Mouse (Mus musculus) CH12.LX (cell line): ENCODE data around the gene Prkca. TPM values are rescaled to one million over a fixed set of nuclear protein-coding genes. Genes with fewer than 3 reads are reported as not detected.

Source experiments
- DNase-seq: peaks from one replicate; pipeline ENCODE4 v3.0.0-alpha.2; 2013; ENCODE audit errors: extremely low read depth
- H3K27ac ChIP-seq: 2 replicates; pipeline ENCODE4 v1.5.1; 2012; ENCODE audit warnings: low read depth, mild to moderate bottlenecking, control low read depth, moderate library complexity; ENCODE audit not compliant: insufficient read depth
- H3K27me3 ChIP-seq: replicated peaks from 2 replicates; pipeline ENCODE3; 2012; ENCODE audit warnings: inconsistent platforms
- H3K36me3 ChIP-seq, 2 experiments: replicated peaks in 1 of 2; 2 replicates each; pipeline versions ENCODE3 to v1.6.1; 2012; ENCODE audit warnings: inconsistent platforms in 1 of 2, low read length in 1 of 2, mild to moderate bottlenecking in 1 of 2, mixed read lengths in 1 of 2, moderate library complexity in 1 of 2; ENCODE audit not compliant: control insufficient read depth in 1 of 2, insufficient read depth in 1 of 2
- H3K4me1 ChIP-seq, 2 experiments: 2 replicates each; pipeline ENCODE4 v1.6.1; 2012; ENCODE audit warnings: inconsistent platforms in 1 of 2, moderate library complexity in 1 of 2; ENCODE audit not compliant: insufficient read depth in 2 of 2, control insufficient read depth in 1 of 2
- H3K4me2 ChIP-seq: 2 replicates; pipeline ENCODE4 v1.6.1; 2012; ENCODE audit warnings: low read depth, mild to moderate bottlenecking, control low read depth; ENCODE audit not compliant: poor library complexity, insufficient read depth, severe bottlenecking
- H3K4me3 ChIP-seq, 3 experiments: fragments of 150-350 bp in 1 of 3; sonication (generic) in 1 of 3; replicated peaks in 1 of 3; 2 replicates each; pipeline versions ENCODE3 to v1.5.1; 2011 to 2012; ENCODE audit warnings: low read depth in 2 of 3, low read length in 2 of 3, mild to moderate bottlenecking in 2 of 3, moderate library complexity in 2 of 3, control low read depth in 1 of 3, improper control_type of control experiment in 1 of 3, inconsistent platforms in 1 of 3, mixed read lengths in 1 of 3; ENCODE audit not compliant: poor library complexity in 1 of 3
- H3K79me2 ChIP-seq: replicated peaks from 2 replicates; pipeline ENCODE4 v1.6.1; 2012; ENCODE audit warnings: mild to moderate bottlenecking, moderate library complexity; ENCODE audit not compliant: control insufficient read depth, poor library complexity, insufficient read depth, severe bottlenecking; ENCODE audit errors: extremely low read depth
- H3K9ac ChIP-seq: 2 replicates; pipeline ENCODE4 v1.6.1; 2012; ENCODE audit warnings: low read depth, mild to moderate bottlenecking, control low read depth, moderate library complexity; ENCODE audit not compliant: insufficient read depth
- H3K9me3 ChIP-seq: replicated peaks from 2 replicates; pipeline ENCODE3; 2012; ENCODE audit warnings: low read length, inconsistent platforms, mixed read lengths
- BHLHE40 ChIP-seq: IDR thresholded peaks from 2 replicates; pipeline ENCODE4 v1.6.1; 2011; ENCODE audit warnings: mild to moderate bottlenecking, low read depth, low read length, improper control_type of control experiment
- CHD1 ChIP-seq: IDR thresholded peaks from 2 replicates; pipeline ENCODE4 v1.6.1; 2012; ENCODE audit warnings: low read depth, low read length, improper control_type of control experiment, inconsistent platforms
- CHD2 ChIP-seq: IDR thresholded peaks from 2 replicates; pipeline ENCODE4 v1.6.1; 2011; ENCODE audit warnings: low read length, improper control_type of control experiment
- EP300 ChIP-seq: IDR thresholded peaks from 2 replicates; pipeline ENCODE4 v1.6.1; 2011; ENCODE audit warnings: low read length, improper control_type of control experiment
- GABPA ChIP-seq: IDR thresholded peaks from 2 replicates; pipeline ENCODE4 v1.6.1; 2012; ENCODE audit warnings: low read depth, low read length, improper control_type of control experiment, inconsistent platforms; ENCODE audit not compliant: insufficient replicate concordance
- IRF4 ChIP-seq: IDR thresholded peaks from 2 replicates; pipeline ENCODE4 v1.6.1; 2014; ENCODE audit warnings: low read depth, mild to moderate bottlenecking, inconsistent platforms, low read length, improper control_type of control experiment
- JUND ChIP-seq: conservative IDR thresholded peaks from 2 replicates; pipeline ENCODE4 v1.6.1; 2011; ENCODE audit warnings: low read depth, low read length, improper control_type of control experiment
- KAT2A ChIP-seq: IDR thresholded peaks from 2 replicates; pipeline ENCODE4 v1.6.1; 2012; ENCODE audit warnings: low read length, improper control_type of control experiment, inconsistent platforms; ENCODE audit not compliant: insufficient replicate concordance
- MAZ ChIP-seq: IDR thresholded peaks from 2 replicates; pipeline ENCODE4 v1.6.1; 2012; ENCODE audit warnings: low read depth, mild to moderate bottlenecking, inconsistent platforms, low read length, improper control_type of control experiment, moderate library complexity
- MEF2A ChIP-seq: IDR thresholded peaks from 2 replicates; pipeline ENCODE4 v1.6.1; 2014; ENCODE audit warnings: low read depth, mild to moderate bottlenecking, inconsistent platforms, low read length, improper control_type of control experiment, borderline replicate concordance
- NELFE ChIP-seq: IDR thresholded peaks from 2 replicates; pipeline ENCODE4 v1.6.1; 2011; ENCODE audit warnings: low read depth, low read length, improper control_type of control experiment
- NRF1 ChIP-seq: IDR thresholded peaks from 2 replicates; pipeline ENCODE4 v1.6.1; 2014; ENCODE audit warnings: low read depth, mild to moderate bottlenecking, inconsistent platforms, low read length, improper control_type of control experiment, moderate library complexity
- PAX5 ChIP-seq: IDR thresholded peaks from 2 replicates; pipeline ENCODE4 v1.6.1; 2012; ENCODE audit warnings: low read length, inconsistent platforms, mixed read lengths
- POLR2A ChIP-seq: IDR thresholded peaks from 2 replicates; pipeline ENCODE4 v1.6.1; 2011; ENCODE audit warnings: low read depth, mild to moderate bottlenecking, improper control_type of control experiment, low read length
- RAD21 ChIP-seq: IDR thresholded peaks from 2 replicates; pipeline ENCODE4 v1.6.1; 2011; ENCODE audit warnings: low read depth, mild to moderate bottlenecking, low read length, improper control_type of control experiment, moderate library complexity
- RCOR1 ChIP-seq: conservative IDR thresholded peaks from 2 replicates; pipeline ENCODE4 v1.6.1; 2012; ENCODE audit warnings: low read depth, mild to moderate bottlenecking, inconsistent platforms, low read length, improper control_type of control experiment
- SMC3 ChIP-seq: IDR thresholded peaks from 2 replicates; pipeline ENCODE4 v1.6.1; 2011; ENCODE audit warnings: low read depth, low read length, improper control_type of control experiment
- USF2 ChIP-seq: conservative IDR thresholded peaks from 2 replicates; pipeline ENCODE4 v1.6.1; 2011; ENCODE audit warnings: low read depth, low read length, improper control_type of control experiment
- ZKSCAN1 ChIP-seq: IDR thresholded peaks from 2 replicates; pipeline ENCODE4 v1.6.1; 2012; ENCODE audit warnings: low read depth, inconsistent platforms, low read length, improper control_type of control experiment, borderline replicate concordance
- ZMIZ1 ChIP-seq: IDR thresholded peaks from 2 replicates; pipeline ENCODE4 v1.6.1; 2012; ENCODE audit warnings: low read depth, mild to moderate bottlenecking, inconsistent platforms, low read length, improper control_type of control experiment
- ZNF384 ChIP-seq: IDR thresholded peaks from 2 replicates; pipeline ENCODE4 v1.6.1; 2012; ENCODE audit warnings: low read depth, low read length, improper control_type of control experiment, inconsistent platforms
- dilution Hi-C: fragments of 300-500 bp; cut with MboI; formaldehyde crosslinking; loops from 2 replicates; pipeline ENCODE4 v1.14.3; 2020; ENCODE audit warnings: low sequenced_read_pairs; ENCODE audit not compliant: extremely low pct_unique_long_range_greater_than_20kb, extremely low pct_ligation_motif_present
- in situ Hi-C: fragments of 300-500 bp; cut with MboI; formaldehyde crosslinking; loops from 3 replicates; pipeline ENCODE4 v1.14.3; 2019; ENCODE audit warnings: low sequenced_read_pairs, low pct_ligation_motif_present, low pct_unique_long_range_greater_than_20kb, mixed read lengths
- polyA plus RNA-seq: library from polyadenylated mRNA; unstranded; fragments of >175 nt; gene quantifications from 2 replicates; pipeline ENCODE4 v1.2.1, GENCODE M21; 2012; ENCODE audit warnings: low read depth; ENCODE audit not compliant: insufficient read length
- total RNA-seq, 2 experiments: library from RNA; depleted of rRNA; stranded (reverse); fragments of 300-350 nt in 1 of 2; fragments of >200 nt in 1 of 2; gene quantifications; 2 replicates each; pipeline ENCODE4 v1.2.3; 2012 to 2014

Gene Prkca
- total and polyA plus RNA-seq, 3 experiments = 40.0 to 107 (median 43.7) TPM

DNA sequence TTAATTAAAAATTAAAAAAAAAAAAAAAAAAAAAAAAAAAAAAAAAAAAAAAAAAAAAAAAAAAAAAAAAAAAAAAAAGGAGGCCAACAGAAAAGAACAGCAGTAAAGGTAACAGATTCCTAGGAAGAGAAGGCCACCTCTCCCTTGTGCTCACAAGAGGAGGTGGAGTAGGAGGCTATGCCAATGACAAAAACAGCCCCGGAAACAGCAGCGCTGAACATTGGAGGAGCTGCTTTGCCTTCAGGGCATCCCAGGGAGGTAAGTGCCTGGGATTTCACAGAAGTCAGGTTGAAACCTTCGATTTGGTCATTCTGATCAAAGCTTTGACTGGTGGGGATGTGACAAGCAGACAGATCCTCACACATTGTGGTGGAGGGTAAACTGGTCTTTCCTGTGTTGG lies 231.3 kb downstream of the Prkca start:
- H3K79me2 ChIP-seq = no peaks in the 10 kb centered on the region
- H3K9me3 ChIP-seq = no peaks in the 10 kb centered on the region
- peaks cover 2 to 21% of the 10 kb centered on the region in 2 experiments for H3K36me3 ChIP-seq
- H3K4me2 ChIP-seq = no peak overlapping the region
- no peak for DNase-seq
- in situ Hi-C loops (no loop called here), dilution Hi-C loops (no loop called here)
- no peak overlapping the region for H3K27ac ChIP-seq
- peaks cover 15 to 47% of the 10 kb centered on the region in 2 experiments for H3K4me1 ChIP-seq
- H3K4me3 ChIP-seq = no peak overlapping the region
- TF ChIP-seq POLR2A = no peak
- no peak for TF ChIP-seq SMC3
- TF ChIP-seq ZMIZ1 = no peak
- no peak for TF ChIP-seq JUND
- H3K9ac ChIP-seq = no peak overlapping the region
- no peaks in the 10 kb centered on the region for H3K27me3 ChIP-seq

DNA sequence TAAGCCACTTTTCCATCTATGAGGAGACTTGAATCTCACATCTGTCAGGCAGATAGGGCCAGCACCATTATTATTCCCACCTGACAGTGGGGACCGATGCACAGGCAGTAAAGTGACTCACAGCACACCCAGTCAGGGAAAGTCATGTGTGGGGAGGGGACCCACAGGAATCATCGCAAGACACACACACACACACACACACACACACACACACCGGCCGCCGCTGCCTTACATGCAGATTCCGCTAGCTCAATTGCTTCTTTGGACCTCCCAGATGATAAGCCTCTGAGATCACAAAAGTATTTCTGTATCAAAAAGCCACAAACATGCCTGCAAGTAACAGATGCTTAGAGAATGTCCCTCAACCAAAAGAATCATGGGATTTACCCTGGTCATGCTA lies 239.6 kb downstream of the Prkca start:
- dilution Hi-C loops = no loop called here
- Histone ChIP-seq H3K9ac (no peak overlapping the region), H3K27ac (no peak overlapping the region), H3K27me3 (no peaks in the 10 kb centered on the region), H3K79me2 (peaks cover 3% of the 10 kb centered on the region; the same call in 1 of the 2 replicates), H3K36me3 (peaks cover 0 to 45% of the 10 kb centered on the region in 2 experiments), H3K4me1 (peaks cover 3 to 54% of the 10 kb centered on the region in 2 experiments; a peak in 3 of 4 replicates)
- DNase-seq = no peak
- in situ Hi-C loops = no loop called here
- TF ChIP-seq JUND (no peak), NELFE (no peak), PAX5 (no peak), GABPA (no peak), ZKSCAN1 (no peak), NRF1 (no peak), CHD2 (no peak), USF2 (no peak), RCOR1 (no peak), ZNF384 (no peak), EP300 (no peak), MEF2A (no peak), CHD1 (no peak), POLR2A (no peak), RAD21 (no peak), KAT2A (no peak), IRF4 (no peak), MAZ (no peak), BHLHE40 (no peak), SMC3 (no peak)
- TF ChIP-seq, all 38 proteins: peak for 0
- no peak overlapping the region for H3K4me3 ChIP-seq
- peaks cover 11% of the 10 kb centered on the region for H3K9me3 ChIP-seq
- H3K4me2 ChIP-seq = no peak overlapping the region
